Mouse (Mus musculus) MEL (cell line): Measurements from ENCODE around the gene Necap2. TPM values are rescaled to one million over a fixed set of nuclear protein-coding genes. Genes with fewer than 3 reads are reported as not detected.

ENCODE experiments used
- DNase-seq: peaks from one replicate; pipeline ENCODE4 v3.0.0; 2011; ENCODE audit warnings: low read depth, low spot score
- H3K27ac ChIP-seq: 2 replicates; pipeline ENCODE4 v1.5.1; 2012; ENCODE audit warnings: low read depth, mild to moderate bottlenecking, control low read depth, low read length, moderate library complexity; ENCODE audit not compliant: control insufficient read depth
- H3K27me3 ChIP-seq, 2 experiments: fragments of 150-350 bp in 1 of 2; sonication (generic) in 1 of 2; 2 replicates each; pipeline ENCODE4 v1.6.1; 2012; ENCODE audit warnings: low read length in 2 of 2, mild to moderate bottlenecking in 2 of 2, improper control_type of control experiment in 1 of 2, moderate library complexity in 1 of 2; ENCODE audit not compliant: insufficient read depth in 2 of 2, control insufficient read depth in 1 of 2
- H3K36me3 ChIP-seq, 2 experiments: 2 replicates each; pipeline ENCODE4 v1.6.1; 2012 to 2014; ENCODE audit warnings: low read length in 2 of 2, improper control_type of control experiment in 1 of 2, inconsistent platforms in 1 of 2, mild to moderate bottlenecking in 1 of 2; ENCODE audit not compliant: insufficient read depth in 2 of 2, control insufficient read depth in 1 of 2
- H3K4me1 ChIP-seq, 2 experiments: fragments of 150-350 bp in 1 of 2; sonication (generic) in 1 of 2; 2 replicates each; pipeline ENCODE4 v1.6.1; 2012; ENCODE audit warnings: low read length in 2 of 2, improper control_type of control experiment in 1 of 2, mild to moderate bottlenecking in 1 of 2; ENCODE audit not compliant: insufficient read depth in 2 of 2, control insufficient read depth in 1 of 2
- H3K4me3 ChIP-seq, 2 experiments: fragments of 150-350 bp in 1 of 2; sonication (generic) in 1 of 2; 2 replicates each; pipeline ENCODE4 v1.5.1; 2012; ENCODE audit warnings: low read depth in 2 of 2, low read length in 2 of 2, mild to moderate bottlenecking in 2 of 2, moderate library complexity in 2 of 2, control low read depth in 1 of 2, improper control_type of control experiment in 1 of 2; ENCODE audit not compliant: control insufficient read depth in 1 of 2, insufficient read depth in 1 of 2
- H3K79me2 ChIP-seq: 2 replicates; pipeline ENCODE4 v1.6.1; 2012; ENCODE audit warnings: mild to moderate bottlenecking, low read length, moderate library complexity; ENCODE audit not compliant: control insufficient read depth, poor library complexity, insufficient read depth
- H3K9ac ChIP-seq: 2 replicates; pipeline ENCODE4 v1.6.1; 2012; ENCODE audit warnings: low read depth, mild to moderate bottlenecking, control low read depth, low read length, moderate library complexity; ENCODE audit not compliant: control insufficient read depth, poor library complexity, severe bottlenecking
- H3K9me3 ChIP-seq: fragments of 150-350 bp; sonication (generic); replicated peaks from 2 replicates; pipeline ENCODE4 v1.6.1; 2012; ENCODE audit warnings: mild to moderate bottlenecking, low read length, improper control_type of control experiment, moderate library complexity; ENCODE audit not compliant: insufficient read depth
- CHD1 ChIP-seq: IDR thresholded peaks from 2 replicates; pipeline ENCODE4 v1.6.1; 2012; ENCODE audit warnings: low read depth, mild to moderate bottlenecking, inconsistent platforms, low read length, improper control_type of control experiment
- CHD2 ChIP-seq: IDR thresholded peaks from 2 replicates; pipeline ENCODE4 v1.6.1; 2011; ENCODE audit warnings: low read length, improper control_type of control experiment
- CTCF ChIP-seq, 3 experiments: IDR thresholded peaks in 2 of 3; conservative IDR thresholded peaks in 1 of 3; 2 replicates each; pipeline ENCODE4 v1.5.1; 2011 to 2012; ENCODE audit warnings: low read length in 3 of 3, low read depth in 2 of 3, mild to moderate bottlenecking in 2 of 3, improper control_type of control experiment in 1 of 3, inconsistent platforms in 1 of 3, mixed read lengths in 1 of 3, moderate library complexity in 1 of 3; ENCODE audit not compliant: control insufficient read depth in 1 of 3, insufficient read depth in 1 of 3, poor library complexity in 1 of 3, severe bottlenecking in 1 of 3
- E2F4 ChIP-seq: IDR thresholded peaks from 2 replicates; pipeline ENCODE4 v1.6.1; 2011; ENCODE audit warnings: low read depth, low read length, improper control_type of control experiment, borderline replicate concordance
- ELF1 ChIP-seq: IDR thresholded peaks from 2 replicates; pipeline ENCODE4 v1.6.1; 2014; ENCODE audit warnings: low read depth, mild to moderate bottlenecking, inconsistent platforms, low read length, improper control_type of control experiment, moderate library complexity
- HCFC1 ChIP-seq: IDR thresholded peaks from 2 replicates; pipeline ENCODE4 v1.6.1; 2012; ENCODE audit warnings: low read depth, mild to moderate bottlenecking, inconsistent platforms, low read length, improper control_type of control experiment, moderate library complexity
- JUND ChIP-seq: IDR thresholded peaks from 2 replicates; pipeline ENCODE4 v1.6.1; 2011; ENCODE audit warnings: low read depth, mild to moderate bottlenecking, improper control_type of control experiment, low read length
- KAT2A ChIP-seq: conservative IDR thresholded peaks from 2 replicates; pipeline ENCODE4 v1.6.1; 2012; ENCODE audit warnings: low read depth, low read length, improper control_type of control experiment, inconsistent platforms
- MAFK ChIP-seq: IDR thresholded peaks from 2 replicates; pipeline ENCODE4 v1.6.1; 2011; ENCODE audit warnings: low read depth, mild to moderate bottlenecking, low read length, improper control_type of control experiment, borderline replicate concordance
- MAZ ChIP-seq: IDR thresholded peaks from 2 replicates; pipeline ENCODE4 v1.6.1; 2012; ENCODE audit warnings: low read depth, mild to moderate bottlenecking, inconsistent platforms, low read length, improper control_type of control experiment
- MEF2A ChIP-seq: IDR thresholded peaks from 2 replicates; pipeline ENCODE4 v1.6.1; 2014; ENCODE audit warnings: low read depth, mild to moderate bottlenecking, inconsistent platforms, low read length, improper control_type of control experiment; ENCODE audit not compliant: poor library complexity, insufficient replicate concordance, severe bottlenecking; ENCODE audit errors: extremely low read depth
- MYB ChIP-seq: IDR thresholded peaks from 2 replicates; pipeline ENCODE4 v1.6.1; 2011; ENCODE audit warnings: mild to moderate bottlenecking, low read depth, low read length, improper control_type of control experiment
- MYC ChIP-seq: IDR thresholded peaks from 2 replicates; pipeline ENCODE4 v1.6.1; 2011; ENCODE audit warnings: low read depth, mild to moderate bottlenecking, low read length, improper control_type of control experiment, moderate library complexity
- NELFE ChIP-seq: IDR thresholded peaks from 2 replicates; pipeline ENCODE4 v1.6.1; 2011; ENCODE audit warnings: low read depth, low read length, improper control_type of control experiment
- NRF1 ChIP-seq: IDR thresholded peaks from 2 replicates; pipeline ENCODE4 v1.6.1; 2014; ENCODE audit warnings: low read depth, mild to moderate bottlenecking, inconsistent platforms, low read length, improper control_type of control experiment, moderate library complexity; ENCODE audit not compliant: poor library complexity, insufficient read depth, severe bottlenecking
- POLR2A ChIP-seq, 2 experiments: IDR thresholded peaks; 2 replicates each; pipeline ENCODE4 v1.6.1; 2011 to 2012; ENCODE audit warnings: low read length in 2 of 2, mild to moderate bottlenecking in 2 of 2, control low read depth in 1 of 2, improper control_type of control experiment in 1 of 2, low read depth in 1 of 2, moderate library complexity in 1 of 2; ENCODE audit not compliant: control insufficient read depth in 1 of 2, insufficient read depth in 1 of 2, poor library complexity in 1 of 2
- RAD21 ChIP-seq: IDR thresholded peaks from 2 replicates; pipeline ENCODE4 v1.6.1; 2011; ENCODE audit warnings: mild to moderate bottlenecking, low read depth, low read length, improper control_type of control experiment
- RCOR1 ChIP-seq: IDR thresholded peaks from 2 replicates; pipeline ENCODE4 v1.6.1; 2012; ENCODE audit warnings: low read depth, mild to moderate bottlenecking, inconsistent platforms, low read length, improper control_type of control experiment
- SIN3A ChIP-seq: IDR thresholded peaks from 2 replicates; pipeline ENCODE4 v1.6.1; 2012; ENCODE audit warnings: low read length, improper control_type of control experiment, inconsistent platforms
- SMC3 ChIP-seq: IDR thresholded peaks from 2 replicates; pipeline ENCODE4 v1.6.1; 2011; ENCODE audit warnings: low read depth, low read length, improper control_type of control experiment
- TAL1 ChIP-seq: IDR thresholded peaks from 2 replicates; pipeline ENCODE4 v1.6.1; 2012; ENCODE audit warnings: mild to moderate bottlenecking, inconsistent platforms, low read length, moderate library complexity, mixed read lengths
- TCF12 ChIP-seq: IDR thresholded peaks from 2 replicates; pipeline ENCODE4 v1.6.1; 2014; ENCODE audit warnings: low read depth, mild to moderate bottlenecking, inconsistent platforms, low read length, improper control_type of control experiment, moderate library complexity
- UBTF ChIP-seq: IDR thresholded peaks from 2 replicates; pipeline ENCODE4 v1.6.1; 2012; ENCODE audit warnings: low read depth, mild to moderate bottlenecking, inconsistent platforms, low read length, improper control_type of control experiment, moderate library complexity, borderline replicate concordance; ENCODE audit not compliant: insufficient read depth
- USF1 ChIP-seq: IDR thresholded peaks from 2 replicates; pipeline ENCODE4 v1.6.1; 2014; ENCODE audit warnings: low read depth, mild to moderate bottlenecking, inconsistent platforms, low read length, improper control_type of control experiment, moderate library complexity
- USF2 ChIP-seq, 2 experiments: IDR thresholded peaks; 2 replicates each; pipeline ENCODE4 v1.6.1; 2011 to 2012; ENCODE audit warnings: improper control_type of control experiment in 2 of 2, low read length in 2 of 2, borderline replicate concordance in 1 of 2, inconsistent platforms in 1 of 2, low read depth in 1 of 2, mild to moderate bottlenecking in 1 of 2; ENCODE audit not compliant: insufficient read depth in 1 of 2
- ZC3H11A ChIP-seq: IDR thresholded peaks from 2 replicates; pipeline ENCODE4 v1.6.1; 2012; ENCODE audit warnings: low read depth, mild to moderate bottlenecking, inconsistent platforms, low read length, improper control_type of control experiment
- ZNF384 ChIP-seq: IDR thresholded peaks from 2 replicates; pipeline ENCODE4 v1.6.1; 2012; ENCODE audit warnings: low read depth, mild to moderate bottlenecking, inconsistent platforms, low read length, improper control_type of control experiment
- polyA plus RNA-seq, 2 experiments: library from polyadenylated mRNA; stranded (reverse) in 1 of 2; unstranded in 1 of 2; fragments of >175 nt in 1 of 2; fragments of >200 nt in 1 of 2; gene quantifications; 2 replicates each; pipeline versions ENCODE4 v1.2.1 to v1.2.4; 2012; ENCODE audit warnings: low replicate concordance in 2 of 2, low read depth in 1 of 2; ENCODE audit not compliant: insufficient read length in 2 of 2, insufficient read depth in 1 of 2, missing spikeins in 1 of 2
- total RNA-seq: library from RNA; depleted of rRNA; stranded (reverse); fragments of 300-350 nt; gene quantifications from 2 replicates; pipeline ENCODE4 v1.2.3, GENCODE M21; 2012

Necap2 gene
- total and polyA plus RNA-seq, 3 experiments = 57.4 to 75.6 TPM; not detected in 1

DNA sequence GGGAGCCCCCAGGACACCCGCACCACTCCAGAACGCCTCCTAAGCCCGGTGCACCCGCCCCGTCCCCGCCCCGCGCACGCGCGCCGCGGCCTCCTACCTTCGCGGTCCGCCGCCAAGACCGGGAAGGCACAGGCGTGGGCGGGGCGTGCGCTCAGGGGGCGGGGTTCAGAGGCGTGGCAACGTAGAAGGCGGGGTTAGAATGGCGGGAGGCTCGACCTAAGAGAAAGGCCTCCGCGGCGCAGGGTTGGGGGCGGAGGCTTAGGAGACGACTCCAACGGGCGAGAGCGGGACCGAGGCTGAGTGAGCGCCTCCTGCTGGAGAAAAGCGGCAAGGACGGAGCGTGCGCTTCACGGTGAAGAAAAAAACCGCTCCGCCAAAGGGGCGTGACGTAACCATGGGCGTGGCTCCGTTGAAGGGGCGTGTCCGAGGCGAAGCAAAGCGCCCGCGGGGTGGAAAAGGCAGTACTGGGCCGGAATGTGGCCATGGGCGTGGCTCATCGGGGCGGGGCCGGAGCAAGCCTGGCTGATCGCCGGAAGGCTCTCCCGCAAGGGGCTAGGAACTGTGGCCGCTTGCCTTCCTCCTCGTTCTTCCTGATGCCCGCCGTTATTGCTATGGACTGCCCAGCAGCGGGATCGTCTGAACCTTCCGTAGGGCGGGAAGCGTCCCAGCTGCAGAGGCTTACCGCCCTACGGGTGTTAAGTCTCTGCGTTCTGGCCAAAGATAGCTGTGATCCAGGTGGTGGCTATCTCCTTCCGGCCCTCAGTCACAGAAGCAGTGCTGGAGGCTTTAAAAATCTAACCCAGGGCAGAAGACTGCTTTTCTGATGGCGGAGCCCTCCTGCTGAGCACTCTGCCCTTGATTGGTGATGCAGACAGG, 17.5 kb downstream of the Necap2 start, which contains the start of gene Crocc:
Gene Crocc, minus strand, starts transcription at position 125 of the 876 bp plus-strand sequence.
- peak within 1 kb of the TSS; percentile 65 to 76 for H3K4me3 ChIP-seq
- 0 out of 4 replicates have a peak, but pooled peaks cover 0 to 3% of the 10 kb centered on the region in 2 experiments for H3K36me3 ChIP-seq
- H3K4me1 ChIP-seq = 0 out of 4 replicates have a peak, but pooled peaks cover 0 to 2% of the 10 kb centered on the region in 2 experiments

DNA sequence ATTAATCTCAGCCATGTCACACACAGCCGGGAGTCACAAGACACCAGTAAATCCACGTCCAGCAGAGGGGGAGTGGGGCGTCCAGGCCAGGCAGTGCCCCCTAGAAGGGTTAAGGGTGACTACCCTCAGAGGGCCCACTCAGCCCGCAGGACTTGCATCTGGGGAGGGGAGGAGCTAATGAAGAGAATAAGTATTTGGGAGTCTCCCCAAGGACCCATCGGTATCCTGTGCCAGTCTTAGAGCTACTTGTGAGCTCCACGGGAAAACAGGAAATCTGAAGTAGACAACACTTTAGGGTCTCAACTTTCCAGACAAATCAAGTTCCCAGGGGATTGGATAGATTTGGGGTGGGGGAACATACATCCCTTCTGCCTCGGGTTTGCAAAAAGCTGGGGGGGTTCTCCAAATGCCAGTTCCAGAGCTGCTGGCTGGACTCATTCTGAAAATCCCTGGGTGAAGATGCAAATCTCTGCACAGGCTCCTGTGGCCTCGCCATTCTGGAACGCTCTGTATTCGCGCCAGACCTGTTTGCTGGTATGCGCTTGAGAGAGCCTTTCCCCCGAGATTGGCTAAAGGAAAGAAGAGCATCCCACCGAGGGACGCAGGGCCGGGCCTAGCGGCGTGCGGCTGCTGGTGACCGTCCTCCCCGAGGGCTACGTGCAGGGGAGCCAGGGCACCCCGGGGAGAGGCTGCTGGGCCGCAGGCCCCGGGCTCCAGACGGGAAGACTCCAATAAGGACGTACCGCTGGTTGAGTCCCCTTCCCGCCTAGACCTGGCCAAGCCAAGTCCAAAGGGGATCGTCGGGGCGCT, 18.3 kb downstream of the Necap2 start:
- DNase-seq = no peak
- Histone ChIP-seq H3K9ac (peak overlapping the region; percentile 52), H3K36me3 (0 out of 4 replicates have a peak, but pooled peaks cover 0 to 3% of the 10 kb centered on the region in 2 experiments), H3K9me3 (no peaks in the 10 kb centered on the region), H3K4me1 (0 out of 4 replicates have a peak, but pooled peaks cover 0 to 2% of the 10 kb centered on the region in 2 experiments), H3K79me2 (no peaks in the 10 kb centered on the region), H3K4me3 (peak overlapping the region; percentile 54 to 76), H3K27me3 (no peaks in the 10 kb centered on the region), H3K27ac (no peak overlapping the region)
- TF ChIP-seq SIN3A (0 out of 2 replicates have a peak, but pooled peaks have one; percentile 4), JUND (no peak), CHD2 (no peak)

More for the DNA sequence above, 17.5 kb downstream of the Necap2 start, which contains the start of gene Crocc:
- Histone ChIP-seq H3K27me3 (no peaks in the 10 kb centered on the region), H3K79me2 (no peaks in the 10 kb centered on the region), H3K9me3 (no peaks in the 10 kb centered on the region), H3K27ac (peak within 1 kb of the TSS; percentile 72), H3K9ac (peak within 1 kb of the TSS; percentile 66)
- DNase-seq = peak; percentile 97
- TF ChIP-seq MYC = 0 out of 2 replicates have a peak, but pooled peaks have one; percentile 27
- peak; percentile 63 for TF ChIP-seq SIN3A
- TF ChIP-seq TAL1 = no peak
- 0 out of 2 replicates have a peak, but pooled peaks have one; percentile 8 for TF ChIP-seq ELF1
- peak; percentile 48; the same call in 1 of the 2 replicates for TF ChIP-seq NELFE
- TF ChIP-seq RAD21 = peak; percentile 13; the same call in 1 of the 2 replicates
- TF ChIP-seq TCF12 = 0 out of 2 replicates have a peak, but pooled peaks have one; percentile 10
- no peak for TF ChIP-seq RCOR1
- TF ChIP-seq MYB = no peak
- peak; percentile 51; the same call in 1 of the 2 replicates for TF ChIP-seq SMC3
- no peak for TF ChIP-seq KAT2A
- TF ChIP-seq ZNF384 = peak; percentile 95
- TF ChIP-seq HCFC1 = peak; percentile 65; the same call in 1 of the 2 replicates
- TF ChIP-seq CHD1 = no peak
- no peak for TF ChIP-seq UBTF
- TF ChIP-seq MAZ = 0 out of 2 replicates have a peak, but pooled peaks have one; percentile 29
- no peak for TF ChIP-seq MEF2A
- peak; percentile 85 for TF ChIP-seq NRF1
- no peak for TF ChIP-seq MAFK
- TF ChIP-seq ZC3H11A = no peak
- no peak for TF ChIP-seq USF2 (IDR thresholded peaks at IDR 0.05; ENCODE audit: borderline replicate concordance in 1 of 2, insufficient read depth in 1 of 2, low read depth in 1 of 2, low read length in 2 of 2)
- peak; percentile 56 to 83 (median 81); a peak in 5 of 6 replicates for TF ChIP-seq CTCF (IDR thresholded peaks at IDR 0.05 in 2 of 3, conservative IDR thresholded peaks at IDR 0.05 in 1 of 3; ENCODE audit: control insufficient read depth in 1 of 3, insufficient read depth in 1 of 3, low read depth in 2 of 3, low read length in 3 of 3, poor library complexity in 1 of 3, severe bottlenecking in 1 of 3)
- TF ChIP-seq E2F4 = peak; percentile 57; the same call in 1 of the 2 replicates
- TF ChIP-seq CHD2 = no peak
- TF ChIP-seq POLR2A (IDR thresholded peaks at IDR 0.05; ENCODE audit: control insufficient read depth in 1 of 2, insufficient read depth in 1 of 2, low read depth in 1 of 2, low read length in 2 of 2, poor library complexity in 1 of 2) = peak in 1 of 2 experiments; percentile 52; a peak in 1 of 4 replicates
- TF ChIP-seq USF1 = no peak
- TF ChIP-seq, all 39 proteins: peak for 14
